Mouse (Mus musculus): ENCODE results near the gene Edil3. TPM values are rescaled to one million over a fixed set of nuclear protein-coding genes. Genes with fewer than 3 reads are reported as not detected.
"Not testable (repeated sequence)": the region's sequence is repeated elsewhere in the genome, so short reads cannot be mapped to it uniquely, and the experiment has no call there.

Edil3 gene
- polyA plus RNA-seq, 1 experiment: 51.4 TPM

DNA sequence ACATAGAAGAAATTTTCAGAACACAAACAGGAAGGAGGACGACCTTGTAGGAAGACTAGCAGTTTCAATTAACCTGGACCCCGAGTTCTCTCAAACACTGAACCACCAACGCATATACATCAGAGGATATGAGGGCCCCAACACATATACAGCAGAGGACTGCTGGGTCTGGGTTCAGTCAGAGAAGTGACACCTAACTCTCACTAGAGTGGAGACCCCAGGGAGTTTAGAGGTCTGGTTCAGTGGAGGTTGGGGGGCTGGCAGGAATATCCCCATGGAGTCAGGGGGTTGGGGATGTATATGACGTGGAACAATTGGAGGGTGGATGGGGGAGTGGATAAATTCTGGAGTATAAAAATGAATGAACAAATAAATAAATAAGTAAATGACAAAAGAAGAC is 151.1 kb downstream of the Edil3 start:
- H3K4me3 ChIP-seq (replicated peaks; ENCODE audit: insufficient read depth, low read depth, low read length): no peak overlapping the region
- DNase-seq: no peak
- no peak for TF ChIP-seq CTCF (IDR thresholded peaks at IDR 0.05; ENCODE audit: borderline replicate concordance, insufficient read depth, low read depth, low read length)
- no peak for TF ChIP-seq POLR2A (IDR thresholded peaks at IDR 0.05; ENCODE audit: borderline replicate concordance, insufficient read depth, low read length)
- H3K27ac ChIP-seq (ENCODE audit: insufficient read depth, low read length): no peak overlapping the region
- H3K27me3 ChIP-seq (ENCODE audit: control insufficient read depth, insufficient read depth, low read length): no peaks in the 10 kb centered on the region
- WGBS: 84% methylated on average over 4 of the region's 4 CpGs
- no peaks in the 10 kb centered on the region for H3K4me1 ChIP-seq (ENCODE audit: control insufficient read depth, insufficient read depth, low read length)

DNA sequence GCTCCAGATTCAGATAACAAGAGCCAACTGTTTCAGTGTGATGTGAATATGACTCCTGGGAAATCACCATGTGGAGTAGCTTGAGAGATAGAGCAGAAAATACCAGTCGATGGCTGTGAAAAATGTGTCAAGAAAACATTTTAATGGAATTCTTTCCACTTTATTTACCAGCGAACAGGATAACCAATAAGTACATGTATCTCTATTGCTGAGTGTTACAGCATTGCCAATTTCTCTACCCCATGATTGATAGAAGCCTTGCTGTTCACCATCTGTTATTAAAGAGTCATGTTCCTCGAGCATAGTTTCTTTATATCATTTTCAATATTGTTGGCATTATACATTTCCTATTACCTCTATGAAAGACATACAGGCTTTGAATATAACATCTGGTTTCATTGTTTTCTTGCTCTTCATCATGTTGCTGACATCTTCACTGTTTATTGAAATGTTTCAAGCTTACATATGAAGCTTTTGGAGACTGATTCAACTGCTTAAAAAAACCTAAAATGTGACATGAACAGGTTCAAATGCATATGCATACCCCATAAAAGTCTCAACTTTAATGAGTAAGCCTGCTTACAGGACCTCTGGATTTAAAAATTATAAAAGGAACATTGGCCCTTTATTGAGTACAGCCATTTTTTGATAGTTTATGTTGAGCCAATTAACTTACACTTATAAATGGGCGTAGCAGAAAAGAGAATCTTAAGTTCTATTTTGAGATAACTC is 186.6 kb downstream of the Edil3 start:
- DNase-seq: no peak
- no peaks in the 10 kb centered on the region for H3K4me1 ChIP-seq (ENCODE audit: control insufficient read depth, insufficient read depth, low read length)
- no peaks in the 10 kb centered on the region for H3K27me3 ChIP-seq (ENCODE audit: control insufficient read depth, insufficient read depth, low read length)
- no peak overlapping the region for H3K4me3 ChIP-seq (replicated peaks; ENCODE audit: insufficient read depth, low read depth, low read length)
- H3K27ac ChIP-seq (ENCODE audit: insufficient read depth, low read length): no peak overlapping the region
- 35% methylated on average over 4 of the region's 4 CpGs for WGBS
- TF ChIP-seq POLR2A (IDR thresholded peaks at IDR 0.05; ENCODE audit: borderline replicate concordance, insufficient read depth, low read length) (no peak), CTCF (IDR thresholded peaks at IDR 0.05; ENCODE audit: borderline replicate concordance, insufficient read depth, low read depth, low read length) (no peak)

DNA sequence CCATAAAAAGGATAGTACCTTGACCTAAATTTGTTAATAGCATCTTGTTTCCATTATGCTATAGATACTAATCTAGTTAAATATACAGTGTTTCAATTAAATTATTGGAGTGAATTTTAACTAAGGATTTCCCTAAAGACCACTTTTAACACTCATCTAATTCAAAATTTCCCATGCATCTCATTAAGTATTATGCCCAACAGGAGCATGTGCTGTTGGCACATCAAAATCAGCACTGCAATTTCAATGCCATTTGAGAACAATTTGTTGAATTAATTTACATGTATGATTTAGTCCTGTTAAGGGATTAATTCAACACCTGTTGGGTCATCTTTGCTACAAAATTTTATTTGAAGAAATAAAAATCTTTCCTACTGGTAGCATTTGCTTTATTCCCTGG is 191.2 kb downstream of the Edil3 start:
- Histone ChIP-seq H3K27ac (ENCODE audit: insufficient read depth, low read length) (no peak overlapping the region), H3K27me3 (ENCODE audit: control insufficient read depth, insufficient read depth, low read length) (no peaks in the 10 kb centered on the region), H3K4me1 (ENCODE audit: control insufficient read depth, insufficient read depth, low read length) (no peaks in the 10 kb centered on the region), H3K4me3 (replicated peaks; ENCODE audit: insufficient read depth, low read depth, low read length) (no peak overlapping the region)
- DNase-seq: no peak
- TF ChIP-seq POLR2A (IDR thresholded peaks at IDR 0.05; ENCODE audit: borderline replicate concordance, insufficient read depth, low read length): no peak
- TF ChIP-seq CTCF (IDR thresholded peaks at IDR 0.05; ENCODE audit: borderline replicate concordance, insufficient read depth, low read depth, low read length): no peak

DNA sequence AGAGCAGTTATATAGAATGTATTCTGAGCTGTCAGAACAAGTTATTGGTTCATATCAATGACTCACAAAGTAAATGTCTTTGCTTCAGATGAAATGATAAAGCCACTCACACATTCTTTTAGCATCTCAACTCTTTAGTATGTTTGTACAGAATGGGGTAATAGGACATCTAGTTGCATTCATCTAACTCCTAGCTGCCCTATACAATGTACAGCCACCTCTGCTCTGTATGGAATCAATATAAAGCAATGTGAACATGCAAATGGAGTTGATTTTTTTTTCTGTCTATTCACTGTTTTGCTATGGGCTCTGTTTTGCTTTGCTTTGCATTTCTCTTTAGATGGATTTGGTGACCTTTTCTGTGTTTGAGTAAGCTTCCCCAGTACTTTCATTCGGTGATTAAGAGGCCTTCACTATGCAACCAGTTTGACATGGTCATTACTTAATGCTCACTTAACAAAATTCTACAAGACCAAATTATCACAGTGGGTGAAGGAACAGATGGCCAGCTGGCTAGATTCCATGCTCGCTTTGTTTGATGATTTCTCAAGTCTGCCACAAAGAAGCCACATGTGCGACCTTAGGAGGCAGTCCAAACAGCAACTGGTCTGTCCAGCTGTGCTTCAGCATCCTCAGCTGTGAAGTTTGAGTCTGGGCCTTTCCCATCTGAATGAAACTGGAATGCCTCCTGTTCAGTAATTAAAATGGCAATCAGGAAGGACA is 208.7 kb downstream of the Edil3 start:
- Histone ChIP-seq H3K27me3 (ENCODE audit: control insufficient read depth, insufficient read depth, low read length) (no peaks in the 10 kb centered on the region), H3K4me1 (ENCODE audit: control insufficient read depth, insufficient read depth, low read length) (no peaks in the 10 kb centered on the region), H3K27ac (ENCODE audit: insufficient read depth, low read length) (no peak overlapping the region), H3K4me3 (replicated peaks; ENCODE audit: insufficient read depth, low read depth, low read length) (no peak overlapping the region)
- DNase-seq: no peak
- WGBS: 6% methylated on average over 3 of the region's 3 CpGs
- no peak for TF ChIP-seq CTCF (IDR thresholded peaks at IDR 0.05; ENCODE audit: borderline replicate concordance, insufficient read depth, low read depth, low read length)
- no peak for TF ChIP-seq POLR2A (IDR thresholded peaks at IDR 0.05; ENCODE audit: borderline replicate concordance, insufficient read depth, low read length)

DNA sequence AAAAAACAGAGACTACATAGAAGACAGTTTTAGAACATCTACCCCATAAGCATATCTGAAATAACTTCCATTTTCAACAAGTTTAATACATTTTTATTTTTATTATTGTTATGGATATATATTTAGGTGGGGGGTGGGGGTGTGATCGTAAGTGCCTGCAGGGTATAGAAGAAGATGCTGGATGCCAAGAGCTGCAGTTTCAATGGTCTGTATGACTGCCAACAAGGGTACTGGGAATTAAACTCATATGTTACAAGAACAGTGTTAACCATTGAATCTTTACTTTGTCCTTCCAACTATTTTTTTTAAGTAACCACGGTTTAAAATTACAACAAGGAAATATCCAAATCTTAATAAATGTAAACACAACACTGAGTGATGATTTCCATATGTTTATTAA is 214.4 kb downstream of the Edil3 start:
- no peak overlapping the region for H3K4me3 ChIP-seq (replicated peaks; ENCODE audit: insufficient read depth, low read depth, low read length)
- H3K27me3 ChIP-seq (ENCODE audit: control insufficient read depth, insufficient read depth, low read length): no peaks in the 10 kb centered on the region
- no peak overlapping the region for H3K27ac ChIP-seq (ENCODE audit: insufficient read depth, low read length)
- DNase-seq: no peak
- H3K4me1 ChIP-seq (ENCODE audit: control insufficient read depth, insufficient read depth, low read length): no peaks in the 10 kb centered on the region
- TF ChIP-seq CTCF (IDR thresholded peaks at IDR 0.05; ENCODE audit: borderline replicate concordance, insufficient read depth, low read depth, low read length): no peak
- no peak for TF ChIP-seq POLR2A (IDR thresholded peaks at IDR 0.05; ENCODE audit: borderline replicate concordance, insufficient read depth, low read length)
- 37% methylated on average over 2 of the region's 2 CpGs for WGBS

DNA sequence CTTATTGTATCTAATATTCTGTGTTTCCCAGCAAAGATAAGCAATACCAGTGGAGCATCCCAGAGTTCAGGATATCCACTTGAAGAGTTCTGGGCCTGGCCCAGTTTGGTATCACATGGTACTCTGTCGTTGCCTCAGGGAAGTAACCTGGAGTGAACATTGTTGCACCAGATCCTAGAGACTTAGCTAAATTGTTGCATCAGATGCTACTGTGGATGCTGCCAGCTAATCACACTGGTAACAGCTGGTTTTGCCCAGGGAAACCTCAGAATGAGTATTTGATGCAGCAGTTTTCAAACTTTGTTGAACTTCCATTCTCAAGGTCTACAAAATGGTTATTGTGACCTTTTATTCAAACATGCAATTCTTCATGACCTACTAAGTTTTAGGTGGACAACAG is 220.2 kb downstream of the Edil3 start:
- Histone ChIP-seq H3K27ac (ENCODE audit: insufficient read depth, low read length) (no peak overlapping the region), H3K27me3 (ENCODE audit: control insufficient read depth, insufficient read depth, low read length) (no peaks in the 10 kb centered on the region), H3K4me3 (replicated peaks; ENCODE audit: insufficient read depth, low read depth, low read length) (no peak overlapping the region), H3K4me1 (ENCODE audit: control insufficient read depth, insufficient read depth, low read length) (no peaks in the 10 kb centered on the region)
- 62% methylated on average over 1 of the region's 1 CpGs for WGBS
- DNase-seq: no peak
- TF ChIP-seq POLR2A (IDR thresholded peaks at IDR 0.05; ENCODE audit: borderline replicate concordance, insufficient read depth, low read length) (no peak), CTCF (IDR thresholded peaks at IDR 0.05; ENCODE audit: borderline replicate concordance, insufficient read depth, low read depth, low read length) (no peak)

DNA sequence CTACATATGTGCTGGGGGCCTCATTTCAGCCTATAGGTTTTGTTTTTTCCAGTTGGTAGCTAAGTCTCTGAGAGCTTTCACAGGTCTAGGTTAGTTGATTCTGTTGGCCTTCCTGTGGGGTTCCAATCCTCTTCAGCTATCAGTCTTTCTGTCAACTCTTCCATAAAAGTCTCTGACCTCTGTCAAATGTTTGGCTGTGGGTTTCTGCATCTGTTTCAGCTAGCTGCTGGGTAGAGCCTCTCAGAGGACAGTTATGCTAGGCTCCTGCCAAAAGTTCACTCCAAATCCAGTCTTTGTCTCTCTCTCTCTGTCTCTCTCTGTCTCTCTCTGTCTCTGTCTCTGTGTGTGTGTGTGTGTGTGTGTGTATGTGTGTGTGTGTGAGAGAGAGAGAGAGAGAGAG is 248.9 kb downstream of the Edil3 start:
- not testable (repeated sequence) for H3K27ac ChIP-seq (ENCODE audit: insufficient read depth, low read length); H3K27me3 ChIP-seq (ENCODE audit: control insufficient read depth, insufficient read depth, low read length); H3K4me1 ChIP-seq (ENCODE audit: control insufficient read depth, insufficient read depth, low read length); H3K4me3 ChIP-seq (replicated peaks; ENCODE audit: insufficient read depth, low read depth, low read length); DNase-seq

DNA sequence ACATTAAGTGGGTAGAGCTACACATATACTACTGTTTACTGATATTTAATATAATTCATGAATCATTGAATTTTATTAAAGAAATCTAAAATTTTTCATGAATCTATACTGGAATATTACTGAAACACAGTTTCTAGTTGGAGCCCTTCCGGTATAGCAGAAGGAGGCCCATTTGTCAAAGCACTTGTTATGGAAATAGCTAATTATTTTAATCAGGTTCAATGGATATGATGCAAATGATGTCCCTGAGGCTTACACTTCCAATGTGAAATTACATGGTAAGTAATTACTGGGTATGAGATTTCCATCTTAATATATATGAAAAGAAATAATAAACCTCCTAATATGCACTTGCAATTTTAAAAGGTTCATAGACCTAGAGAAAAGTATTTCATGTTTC is 254.9 kb downstream of the Edil3 start:
- WGBS: 63% methylated on average over 1 of the region's 1 CpGs
- Histone ChIP-seq H3K27ac (ENCODE audit: insufficient read depth, low read length) (no peak overlapping the region), H3K27me3 (ENCODE audit: control insufficient read depth, insufficient read depth, low read length) (no peaks in the 10 kb centered on the region), H3K4me3 (replicated peaks; ENCODE audit: insufficient read depth, low read depth, low read length) (no peak overlapping the region), H3K4me1 (ENCODE audit: control insufficient read depth, insufficient read depth, low read length) (no peaks in the 10 kb centered on the region)
- DNase-seq: no peak
- no peak for TF ChIP-seq POLR2A (IDR thresholded peaks at IDR 0.05; ENCODE audit: borderline replicate concordance, insufficient read depth, low read length)
- no peak for TF ChIP-seq CTCF (IDR thresholded peaks at IDR 0.05; ENCODE audit: borderline replicate concordance, insufficient read depth, low read depth, low read length)

Measured in cerebellum, adult 2 months (tissue).